Mouse (Mus musculus) splenic B cell, adult 2 months (primary cell): ENCODE results near the gene Acsf2.

Source experiments
- DNase-seq: peaks from one replicate; pipeline ENCODE4 v3.0.0-alpha.2; 2011; ENCODE audit warnings: low read depth, low spot score
- H3K27me3 ChIP-seq: 2 replicates; pipeline ENCODE4 v1.6.1; 2012; ENCODE audit warnings: mild to moderate bottlenecking, low read length, moderate library complexity, mixed read lengths; ENCODE audit not compliant: control insufficient read depth, poor library complexity, insufficient read depth, severe bottlenecking
- H3K36me3 ChIP-seq: 2 replicates; pipeline ENCODE4 v1.6.1; 2012; ENCODE audit warnings: mild to moderate bottlenecking, low read length, moderate library complexity, mixed read lengths; ENCODE audit not compliant: control insufficient read depth, poor library complexity, insufficient read depth, severe bottlenecking

Gene Acsf2

GRCm38 (mm10) chr11:94547271-94547670 lies 54.4 kb downstream of the Acsf2 start:
- Histone ChIP-seq H3K27me3 (no peaks in the 10 kb centered on the region), H3K36me3 (no peaks in the 10 kb centered on the region)
- DNase-seq, result no peak

- Histone ChIP-seq H3K36me3 (no peaks in the 10 kb centered on the region), H3K27me3 (no peaks in the 10 kb centered on the region)
- no peak for DNase-seq
These were observed 55.3 kb downstream of the Acsf2 start for GRCm38 (mm10) chr11:94546381-94546780.

DNA sequence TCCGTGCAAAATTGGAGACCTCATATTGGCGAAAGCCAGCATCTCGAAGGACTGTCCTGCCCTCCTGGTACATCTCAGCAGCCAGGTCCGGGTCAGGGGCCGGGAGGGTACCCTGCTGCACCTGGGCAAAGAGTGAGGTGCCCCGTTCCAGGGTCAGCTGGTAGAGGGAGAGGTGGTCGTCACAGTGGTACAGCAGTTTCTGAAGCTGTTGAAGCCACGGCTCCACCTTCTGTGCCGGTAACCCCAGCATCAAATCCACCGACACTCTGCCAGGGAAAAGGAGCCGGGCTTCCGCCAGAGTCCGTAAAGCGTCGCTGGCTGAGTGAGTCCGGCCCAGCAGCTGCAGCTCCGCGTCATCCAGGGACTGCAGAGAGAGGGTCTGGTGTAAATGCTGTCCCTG lies 57.2 kb downstream of the Acsf2 start:
- Histone ChIP-seq H3K36me3 (no peaks in the 10 kb centered on the region), H3K27me3 (no peaks in the 10 kb centered on the region)
- DNase-seq, result no peak

- Histone ChIP-seq H3K27me3 (no peaks in the 10 kb centered on the region), H3K36me3 (no peaks in the 10 kb centered on the region)
- peak; percentile 69 for DNase-seq
These were observed 57.7 kb downstream of the Acsf2 start for GRCm38 (mm10) chr11:94543932-94544331.

DNA sequence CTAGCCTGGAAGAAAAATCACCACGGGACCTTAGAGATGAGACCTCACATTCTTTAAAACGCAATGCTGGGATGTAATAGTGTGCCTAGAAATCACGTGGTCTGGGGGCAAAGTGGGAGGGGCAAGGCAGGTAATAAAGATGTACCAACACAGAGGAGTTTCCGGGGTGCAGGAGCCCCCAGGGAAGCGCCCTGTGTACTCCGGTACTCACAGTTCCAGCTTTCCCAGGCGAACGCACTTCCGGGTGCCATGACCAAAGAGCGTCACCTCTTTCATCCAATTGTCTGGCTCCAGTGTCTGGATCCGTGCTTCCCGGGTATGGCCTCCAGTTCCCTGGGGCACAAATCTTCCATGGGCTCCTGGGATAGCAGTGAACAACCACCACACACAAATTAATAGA lies 58.3 kb downstream of the Acsf2 start:
- H3K36me3 ChIP-seq, result no peaks in the 10 kb centered on the region
- no peak for DNase-seq
- no peaks in the 10 kb centered on the region for H3K27me3 ChIP-seq

DNA sequence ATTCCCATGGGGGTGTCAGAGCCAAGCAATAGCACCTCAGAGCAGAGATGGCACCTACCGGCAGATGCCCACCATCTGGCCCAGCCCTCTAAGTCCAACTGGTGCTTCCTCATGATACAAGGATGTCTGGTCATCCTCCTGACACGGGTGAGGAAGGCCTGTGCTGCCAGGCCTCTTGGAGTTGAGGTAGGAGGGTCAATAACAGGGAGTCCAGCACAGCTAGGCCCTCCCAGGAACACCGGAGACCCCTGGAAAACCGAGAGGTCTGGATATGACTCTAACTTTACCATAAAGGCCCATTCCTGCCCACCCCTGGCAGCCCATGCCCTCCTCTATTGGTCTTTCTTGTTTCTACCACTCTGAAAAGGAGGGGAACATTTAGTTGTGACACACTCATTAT lies 59.3 kb downstream of the Acsf2 start:
- H3K27me3 ChIP-seq, result no peaks in the 10 kb centered on the region
- DNase-seq, result no peak
- H3K36me3 ChIP-seq, result no peaks in the 10 kb centered on the region

DNA sequence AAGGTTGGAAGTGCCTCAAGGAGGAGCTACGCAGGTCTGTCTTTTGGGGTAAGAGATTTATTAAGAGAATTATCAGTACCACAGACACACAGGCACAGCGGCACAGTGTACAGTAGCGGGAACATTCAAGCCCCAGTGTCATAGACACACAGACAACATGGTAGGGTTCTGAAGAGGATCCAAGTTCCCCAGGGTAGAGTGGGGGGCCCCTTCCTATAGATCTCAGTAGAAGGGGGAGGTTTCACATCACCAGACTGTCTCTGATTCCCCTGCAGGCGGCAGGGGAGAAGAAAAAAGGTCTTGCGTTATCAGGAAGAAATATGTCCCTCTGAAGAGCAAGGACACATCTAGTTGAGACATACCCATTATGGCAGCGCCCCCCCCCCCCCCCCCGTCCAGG lies 61.9 kb downstream of the Acsf2 start:
- H3K36me3 ChIP-seq, result no peaks in the 10 kb centered on the region
- no peaks in the 10 kb centered on the region for H3K27me3 ChIP-seq

DNA sequence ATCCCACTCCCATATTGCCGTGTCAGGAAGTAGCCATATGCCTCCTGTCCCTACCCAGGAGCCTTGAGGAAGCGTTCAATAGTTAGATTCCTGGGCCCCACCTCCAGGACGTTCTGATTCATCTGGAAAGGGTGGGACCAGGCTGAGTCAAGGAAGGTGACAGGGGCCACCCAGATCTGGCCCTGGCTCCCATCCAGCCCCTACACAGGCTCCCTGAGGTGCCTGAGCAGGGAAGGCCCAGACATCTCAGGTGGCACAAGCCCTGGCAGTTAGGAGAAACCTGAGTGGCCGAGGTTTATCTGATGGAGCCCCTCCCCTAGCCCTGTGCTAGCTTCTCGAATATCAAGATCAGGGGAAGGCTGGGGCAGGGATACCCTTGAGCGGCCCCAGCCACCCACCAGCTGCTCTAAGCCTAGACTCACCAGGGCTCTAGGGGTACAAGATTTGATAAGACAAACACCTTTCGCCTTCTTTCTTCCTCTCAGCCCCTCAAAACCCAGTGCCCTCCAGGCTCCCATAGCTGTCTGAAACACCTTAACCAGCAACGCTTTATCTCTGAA lies 62.9 kb downstream of the Acsf2 start:
- DNase-seq, result no peak
- no peaks in the 10 kb centered on the region for H3K36me3 ChIP-seq
- no peaks in the 10 kb centered on the region for H3K27me3 ChIP-seq

More for the DNA sequence above, 61.9 kb downstream of the Acsf2 start:
- no peak for DNase-seq

- Histone ChIP-seq H3K27me3 (no peaks in the 10 kb centered on the region), H3K36me3 (no peaks in the 10 kb centered on the region)
- DNase-seq, result no peak
These were observed 68.5 kb downstream of the Acsf2 start for GRCm38 (mm10) chr11:94533171-94533570.

- H3K36me3 ChIP-seq, result no peaks in the 10 kb centered on the region
- DNase-seq, result no peak
- H3K27me3 ChIP-seq, result no peaks in the 10 kb centered on the region
These were observed 72.8 kb downstream of the Acsf2 start for GRCm38 (mm10) chr11:94528879-94529278.

DNA sequence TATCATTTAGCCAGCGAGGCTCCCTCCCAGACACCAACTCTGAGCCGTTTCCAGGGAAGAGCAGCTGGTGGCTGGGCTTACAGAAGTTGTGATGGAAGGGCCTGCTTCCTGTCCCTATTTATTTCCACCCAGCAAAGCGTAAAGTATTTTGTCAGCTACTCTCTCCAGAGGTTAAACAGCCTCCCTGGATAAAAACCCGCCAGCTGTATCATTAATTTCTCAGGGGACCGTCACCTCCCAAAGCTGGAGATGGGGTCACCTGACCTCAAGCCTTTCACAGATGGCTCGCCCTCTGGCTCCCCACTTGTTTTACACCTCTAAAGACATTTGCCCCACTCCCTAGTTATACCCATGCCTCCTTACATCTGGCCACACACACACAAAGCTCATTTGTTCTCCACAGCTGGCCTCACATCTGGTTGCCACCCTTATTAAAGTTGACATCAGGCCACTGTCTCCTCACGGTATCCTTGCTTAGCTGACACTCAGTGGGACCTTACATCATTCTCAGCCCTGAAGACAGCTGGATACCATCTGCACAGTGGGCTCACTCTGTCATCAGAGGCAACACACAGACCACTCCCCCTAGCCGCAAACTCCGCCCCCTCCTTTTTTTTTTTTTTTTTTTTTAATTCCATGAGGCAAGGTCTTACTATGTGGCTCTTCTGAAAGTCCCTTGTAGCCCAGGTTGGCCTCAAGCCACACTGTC lies 75.3 kb downstream of the Acsf2 start:
- Histone ChIP-seq H3K27me3 (no peaks in the 10 kb centered on the region), H3K36me3 (no peaks in the 10 kb centered on the region)
- no peak for DNase-seq

- Histone ChIP-seq H3K36me3 (no peaks in the 10 kb centered on the region), H3K27me3 (no peaks in the 10 kb centered on the region)
- peak; percentile 51 for DNase-seq
These were observed 80.3 kb downstream of the Acsf2 start, which contains the start of gene Mycbpap for GRCm38 (mm10) chr11:94521219-94521843. Gene Mycbpap (minus strand): TSS chr11:94521742.

- Histone ChIP-seq H3K36me3 (no peaks in the 10 kb centered on the region), H3K27me3 (no peaks in the 10 kb centered on the region; the same call in 1 of the 2 replicates)
- DNase-seq, result no peak
These were observed 88.2 kb downstream of the Acsf2 start for GRCm38 (mm10) chr11:94513452-94513851.

- no peaks in the 10 kb centered on the region; the same call in 1 of the 2 replicates for H3K27me3 ChIP-seq
- no peak for DNase-seq
- H3K36me3 ChIP-seq, result no peaks in the 10 kb centered on the region
These were observed 92.7 kb downstream of the Acsf2 start for GRCm38 (mm10) chr11:94508976-94509375.
